Mouse (Mus musculus) limb, embryonic 13.5 days (tissue): ENCODE measurements around the gene Mef2b. TPM values are rescaled to one million over a fixed set of nuclear protein-coding genes. Genes with fewer than 3 reads are reported as not detected.
A peak's percentile ranks its signal among the peaks of the same experiment; 100 is the strongest.

ENCODE experiments used
- ATAC-seq: fragments of 200-750 bp; cut with Nextera tagmentation; 2 replicates; pipeline ENCODE4 v1.8.0; 2017; ENCODE audit warnings: low read depth, moderate number of reproducible peaks, moderate TSS enrichment; ENCODE audit not compliant: low FRiP score
- H3K27ac ChIP-seq: fragments of 300-500 bp; sonication (generic); 2 replicates; pipeline ENCODE4 v1.5.1; 2015; ENCODE audit warnings: inconsistent platforms, mild to moderate bottlenecking, moderate library complexity
- H3K27me3 ChIP-seq: fragments of 300-500 bp; sonication (generic); 2 replicates; pipeline ENCODE4 v1.6.1; 2015; ENCODE audit warnings: mild to moderate bottlenecking, inconsistent platforms
- H3K36me3 ChIP-seq: fragments of 300-500 bp; sonication (generic); 2 replicates; pipeline ENCODE4 v1.6.1; 2015; ENCODE audit warnings: inconsistent platforms, mild to moderate bottlenecking, moderate library complexity
- H3K4me1 ChIP-seq: fragments of 300-500 bp; sonication (generic); 2 replicates; pipeline ENCODE4 v1.6.1; 2015; ENCODE audit warnings: inconsistent platforms
- H3K4me2 ChIP-seq: fragments of 300-500 bp; sonication (generic); replicated peaks from 2 replicates; pipeline ENCODE4 v1.6.1; 2015; ENCODE audit warnings: inconsistent platforms, mild to moderate bottlenecking, moderate library complexity
- H3K4me3 ChIP-seq: fragments of 300-500 bp; sonication (generic); 2 replicates; pipeline ENCODE4 v1.5.1; 2015; ENCODE audit warnings: moderate library complexity, mild to moderate bottlenecking, inconsistent platforms
- H3K9ac ChIP-seq: fragments of 300-500 bp; sonication (generic); 2 replicates; pipeline ENCODE4 v1.6.1; 2015; ENCODE audit warnings: mild to moderate bottlenecking, inconsistent platforms
- H3K9me3 ChIP-seq: fragments of 300-500 bp; sonication (generic); 2 replicates; pipeline ENCODE4 v1.6.1; 2016; ENCODE audit warnings: inconsistent platforms
- WGBS: fragments of 180-500 bp; shearing (Covaris S2); methylation state at CpG from one replicate; pipeline ENCODE4 v1.1.7; 2015; 5-methylcytosine and 5-hydroxymethylcytosine counted together
- polyA plus RNA-seq: library from polyadenylated mRNA; unstranded; fragments of >200 nt; fragmentation: Nextera tagmentation; extraction: Ambion mirVana; gene quantifications from 2 replicates; pipeline ENCODE4 v1.2.1, GENCODE M21; 2015

Gene Mef2b
- polyA plus RNA-seq, 1 experiment from 2014 or later: 0.38 TPM

GRCm38 (mm10) chr8:70166504-70167110, 27.1 kb downstream of the Mef2b start:
- Histone ChIP-seq H3K4me3 (peak overlapping the region; percentile 26), H3K36me3 (no peaks in the 10 kb centered on the region), H3K4me2 (peak overlapping the region; percentile 60), H3K27me3 (peaks cover 35% of the 10 kb centered on the region), H3K9ac (peak overlapping the region; percentile 50), H3K9me3 (no peaks in the 10 kb centered on the region), H3K27ac (no peak overlapping the region), H3K4me1 (0 out of 2 replicates have a peak, but pooled peaks cover 4% of the 10 kb centered on the region)
- ATAC-seq: peak; percentile 84
- 5% methylated on average over 21 of the region's 21 CpGs for WGBS

GRCm38 (mm10) chr8:70170116-70170515, 30.6 kb downstream of the Mef2b start:
- Histone ChIP-seq H3K27me3 (peaks cover 21% of the 10 kb centered on the region), H3K9me3 (no peaks in the 10 kb centered on the region), H3K4me2 (no peak overlapping the region), H3K9ac (no peak overlapping the region), H3K36me3 (0 out of 2 replicates have a peak, but pooled peaks cover 5% of the 10 kb centered on the region), H3K4me1 (peaks cover 17% of the 10 kb centered on the region), H3K27ac (no peak overlapping the region), H3K4me3 (no peak overlapping the region)
- ATAC-seq: no peak
- 73% methylated on average over 3 of the region's 3 CpGs for WGBS

- no peak for ATAC-seq
- Histone ChIP-seq H3K4me3 (no peak overlapping the region), H3K4me2 (no peak overlapping the region), H3K27ac (no peak overlapping the region), H3K27me3 (peaks cover 14% of the 10 kb centered on the region), H3K9ac (no peak overlapping the region), H3K36me3 (0 out of 2 replicates have a peak, but pooled peaks cover 5% of the 10 kb centered on the region), H3K9me3 (no peaks in the 10 kb centered on the region), H3K4me1 (peaks cover 17% of the 10 kb centered on the region)
- WGBS: 86% methylated on average over 3 of the region's 3 CpGs
Measured at GRCm38 (mm10) chr8:70170748-70171147, 31.2 kb downstream of the Mef2b start.

- H3K9me3 ChIP-seq: no peaks in the 10 kb centered on the region
- peaks cover 17% of the 10 kb centered on the region for H3K4me1 ChIP-seq
- peaks cover 10% of the 10 kb centered on the region for H3K27me3 ChIP-seq
- 92% methylated on average over 7 of the region's 7 CpGs for WGBS
- no peak for ATAC-seq
- H3K4me2 ChIP-seq: peak overlapping the region; percentile 62
- peak overlapping the region; percentile 77; the same call in 1 of the 2 replicates for H3K4me3 ChIP-seq
- no peak overlapping the region for H3K9ac ChIP-seq
- H3K27ac ChIP-seq: no peak overlapping the region
- peaks cover 5% of the 10 kb centered on the region; the same call in 1 of the 2 replicates for H3K36me3 ChIP-seq
Measured at GRCm38 (mm10) chr8:70171240-70171639, 31.7 kb downstream of the Mef2b start.

- H3K9ac ChIP-seq: peak within 1 kb of the TSS; percentile 81
- peaks cover 17% of the 10 kb centered on the region for H3K4me1 ChIP-seq
- peaks cover 4% of the 10 kb centered on the region; the same call in 1 of the 2 replicates for H3K27me3 ChIP-seq
- peak within 1 kb of the TSS; percentile 62 for H3K4me2 ChIP-seq
- no peaks in the 10 kb centered on the region for H3K9me3 ChIP-seq
- peak within 1 kb of the TSS; percentile 77 for H3K4me3 ChIP-seq
- ATAC-seq: peak; percentile 97
- WGBS: 2% methylated on average over 27 of the region's 27 CpGs
- H3K27ac ChIP-seq: peak within 1 kb of the TSS; percentile 15; the same call in 1 of the 2 replicates
- peaks cover 15% of the 10 kb centered on the region for H3K36me3 ChIP-seq
Measured at GRCm38 (mm10) chr8:70172043-70172681, 32.7 kb downstream of the Mef2b start, which contains the start of gene Tmem161a. Tmem161a (plus strand) TSS chr8:70172356.

GRCm38 (mm10) chr8:70173320-70173719, 33.8 kb downstream of the Mef2b start:
- Histone ChIP-seq H3K9me3 (no peaks in the 10 kb centered on the region), H3K27me3 (no peaks in the 10 kb centered on the region), H3K4me1 (peaks cover 17% of the 10 kb centered on the region), H3K9ac (peak overlapping the region; percentile 81; the same call in 1 of the 2 replicates), H3K27ac (no peak overlapping the region), H3K4me3 (peak overlapping the region; percentile 77), H3K36me3 (peaks cover 20% of the 10 kb centered on the region), H3K4me2 (peak overlapping the region; percentile 62)
- no peak for ATAC-seq
- 69% methylated on average over 5 of the region's 5 CpGs for WGBS

GRCm38 (mm10) chr8:70174079-70174478, 34.6 kb downstream of the Mef2b start:
- Histone ChIP-seq H3K4me1 (peaks cover 17% of the 10 kb centered on the region), H3K36me3 (peaks cover 24% of the 10 kb centered on the region), H3K27me3 (no peaks in the 10 kb centered on the region), H3K27ac (no peak overlapping the region), H3K9ac (no peak overlapping the region), H3K9me3 (no peaks in the 10 kb centered on the region), H3K4me3 (no peak overlapping the region), H3K4me2 (no peak overlapping the region)
- ATAC-seq: no peak
- WGBS: 84% methylated on average over 7 of the region's 7 CpGs

- peaks cover 57% of the 10 kb centered on the region for H3K36me3 ChIP-seq
Measured at GRCm38 (mm10) chr8:70178231-70178630, 38.7 kb downstream of the Mef2b start.

GRCm38 (mm10) chr8:70179082-70179481, 39.6 kb downstream of the Mef2b start:
- 97% methylated on average over 4 of the region's 4 CpGs for WGBS

More at GRCm38 (mm10) chr8:70178231-70178630, 38.7 kb downstream of the Mef2b start:
- Histone ChIP-seq H3K9me3 (no peaks in the 10 kb centered on the region), H3K27ac (no peak overlapping the region), H3K4me1 (peaks cover 19% of the 10 kb centered on the region), H3K9ac (no peak overlapping the region), H3K4me3 (no peak overlapping the region), H3K4me2 (no peak overlapping the region), H3K27me3 (no peaks in the 10 kb centered on the region)
- WGBS: 88% methylated on average over 2 of the region's 2 CpGs
- ATAC-seq: no peak

GRCm38 (mm10) chr8:70181212-70181902, 41.8 kb downstream of the Mef2b start:
- Histone ChIP-seq H3K36me3 (peaks cover 58% of the 10 kb centered on the region), H3K4me3 (no peak overlapping the region), H3K9me3 (no peaks in the 10 kb centered on the region), H3K4me2 (no peak overlapping the region), H3K9ac (peak overlapping the region; percentile 35; the same call in 1 of the 2 replicates), H3K27me3 (no peaks in the 10 kb centered on the region), H3K27ac (no peak overlapping the region), H3K4me1 (peaks cover 11% of the 10 kb centered on the region; the same call in 1 of the 2 replicates)
- no peak for ATAC-seq
- WGBS: 56% methylated on average over 16 of the region's 16 CpGs

More at GRCm38 (mm10) chr8:70179082-70179481, 39.6 kb downstream of the Mef2b start:
- H3K9ac ChIP-seq: no peak overlapping the region
- no peak overlapping the region for H3K4me3 ChIP-seq
- no peaks in the 10 kb centered on the region for H3K9me3 ChIP-seq
- ATAC-seq: no peak
- peaks cover 64% of the 10 kb centered on the region for H3K36me3 ChIP-seq
- no peak overlapping the region for H3K4me2 ChIP-seq
- H3K27ac ChIP-seq: no peak overlapping the region
- peaks cover 15% of the 10 kb centered on the region for H3K4me1 ChIP-seq
- no peaks in the 10 kb centered on the region for H3K27me3 ChIP-seq

- Histone ChIP-seq H3K27ac (no peak overlapping the region), H3K9me3 (no peaks in the 10 kb centered on the region), H3K36me3 (peaks cover 52% of the 10 kb centered on the region), H3K9ac (peak overlapping the region; percentile 4; the same call in 1 of the 2 replicates), H3K4me2 (no peak overlapping the region), H3K4me1 (peaks cover 11% of the 10 kb centered on the region; the same call in 1 of the 2 replicates), H3K27me3 (no peaks in the 10 kb centered on the region), H3K4me3 (no peak overlapping the region)
- ATAC-seq: no peak
- 21% methylated on average over 2 of the region's 2 CpGs for WGBS
Measured at GRCm38 (mm10) chr8:70181903-70182252, 42.4 kb downstream of the Mef2b start.

GRCm38 (mm10) chr8:70183194-70183593, 43.7 kb downstream of the Mef2b start:
- H3K27me3 ChIP-seq: no peaks in the 10 kb centered on the region
- H3K36me3 ChIP-seq: peaks cover 47% of the 10 kb centered on the region
- H3K27ac ChIP-seq: no peak overlapping the region
- no peak overlapping the region for H3K4me3 ChIP-seq
- peaks cover 11% of the 10 kb centered on the region; the same call in 1 of the 2 replicates for H3K4me1 ChIP-seq
- no peak overlapping the region for H3K9ac ChIP-seq
- 91% methylated on average over 4 of the region's 4 CpGs for WGBS
- H3K4me2 ChIP-seq: no peak overlapping the region
- no peaks in the 10 kb centered on the region for H3K9me3 ChIP-seq
- no peak for ATAC-seq
